Comparison of ENCODE assay signal across 6 mouse cellular contexts in the genomic region with DNA sequence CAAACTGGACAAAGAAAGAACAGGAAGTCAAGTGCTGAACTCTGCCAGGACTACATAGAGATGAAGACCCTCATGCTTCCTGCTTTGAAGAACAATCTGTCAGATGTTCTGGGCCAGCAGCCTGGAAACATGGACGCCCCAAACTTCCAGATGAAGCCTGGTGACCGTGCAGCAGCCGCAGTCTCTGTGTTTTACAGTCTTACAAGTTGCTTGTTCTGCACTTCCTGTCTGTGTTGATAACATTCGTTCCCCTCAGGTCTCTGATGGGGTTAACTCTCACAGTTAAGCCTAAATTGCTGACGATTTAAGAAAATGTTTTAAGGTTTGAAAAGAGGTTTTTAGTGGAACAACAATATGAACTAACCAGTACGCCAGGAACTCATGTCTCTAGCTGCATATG. TPM values are rescaled to one million over a fixed set of nuclear protein-coding genes. Genes with fewer than 3 reads are reported as not detected.
"Had no signal": no experiment of that assay in that cellular context is flagged by ENCODE, and none has a peak within 500 bp of the region (broad histone marks: within the 10 kb centered on the region; RNA-seq: fewer than 3 reads in every experiment).

No protein-coding gene starts in this region.

RNA-seq across cellular contexts. Expression of a gene that starts 11.3 kb away (rescaled TPM):
- polyA plus RNA-seq: heart, postnatal 0 days; hindbrain, embryonic 11.5 days; kidney, embryonic 15.5 days; kidney, postnatal 0 days; limb, embryonic 11.5 days; limb, embryonic 15.5 days had no signal
